Mouse (Mus musculus) bone marrow, adult 2 months (tissue): ENCODE results near the gene Asxl2.
"Not testable (repeated sequence)": the region's sequence is repeated elsewhere in the genome, so short reads cannot be mapped to it uniquely, and the experiment has no call there.

Experiments
- CTCF ChIP-seq: fragments of 200-500 bp; IDR thresholded peaks from 2 replicates; pipeline ENCODE4 v1.5.1; 2011; ENCODE audit warnings: low read length, control low read depth; ENCODE audit not compliant: control insufficient read depth, insufficient read depth
- POLR2A ChIP-seq: fragments of 200-500 bp; IDR thresholded peaks from 2 replicates; pipeline ENCODE4 v1.6.1; 2011; ENCODE audit warnings: low read depth, mild to moderate bottlenecking, control low read depth, low read length, borderline replicate concordance; ENCODE audit not compliant: control insufficient read depth

DNA sequence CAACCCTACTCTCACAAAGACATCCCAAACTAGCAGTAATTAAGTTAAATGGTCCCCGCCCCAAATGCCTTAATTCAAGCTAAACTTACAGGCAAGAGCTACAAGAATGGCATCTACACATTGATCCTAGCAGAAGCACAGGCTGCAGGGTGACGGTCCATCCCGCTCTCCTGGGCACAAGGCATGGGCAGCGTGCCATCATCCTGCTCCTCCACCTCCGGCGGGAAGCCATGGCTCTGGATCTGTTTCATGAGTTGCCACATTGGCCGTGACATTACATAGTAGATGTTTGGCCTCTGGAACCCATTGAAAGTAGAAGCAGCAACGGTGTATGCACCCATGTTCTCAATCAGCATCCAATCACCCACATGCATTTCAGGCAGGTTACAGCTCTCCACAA lies 95.1 kb downstream of the Asxl2 start:
- TF ChIP-seq POLR2A, CTCF: not testable (repeated sequence)
